Mouse (Mus musculus) liver, postnatal 0 days (tissue): ENCODE results near the gene Gm13539. TPM values are rescaled to one million over a fixed set of nuclear protein-coding genes. Genes with fewer than 3 reads are reported as not detected.
"Not testable (repeated sequence)": the region's sequence is repeated elsewhere in the genome, so short reads cannot be mapped to it uniquely, and the experiment has no call there.

Experiments
- ATAC-seq: fragments of 200-750 bp; cut with Nextera tagmentation; 2 replicates; pipeline ENCODE4 v1.8.0; 2017; ENCODE audit warnings: mild to moderate bottlenecking, moderate library complexity
- DNase-seq: peaks from one replicate; pipeline ENCODE4 v3.0.0-alpha.2; 2016
- H3K27ac ChIP-seq: fragments of 300-500 bp; sonication (generic); 2 replicates; pipeline ENCODE4 v1.5.1; 2014; ENCODE audit warnings: antibody characterized with exemption, moderate library complexity, mild to moderate bottlenecking, low read depth
- H3K27me3 ChIP-seq: fragments of 300-500 bp; sonication (generic); 2 replicates; pipeline ENCODE4 v1.6.1; 2014; ENCODE audit warnings: low read length, control low read depth, mixed read lengths; ENCODE audit not compliant: insufficient read depth
- H3K36me3 ChIP-seq: fragments of 300-500 bp; sonication (generic); replicated peaks from 2 replicates; pipeline ENCODE4 v1.6.1; 2014; ENCODE audit warnings: mild to moderate bottlenecking, control low read depth, low read length, moderate library complexity, mixed read lengths; ENCODE audit not compliant: insufficient read depth
- H3K4me1 ChIP-seq: fragments of 300-500 bp; sonication (generic); 2 replicates; pipeline ENCODE4 v1.6.1; 2014; ENCODE audit warnings: antibody characterized with exemption, mild to moderate bottlenecking, control low read depth; ENCODE audit not compliant: insufficient read depth
- H3K4me2 ChIP-seq: fragments of 300-500 bp; sonication (generic); 2 replicates; pipeline ENCODE4 v1.6.1; 2014; ENCODE audit warnings: low read depth, mild to moderate bottlenecking, low read length, moderate library complexity, mixed read lengths
- H3K4me3 ChIP-seq: fragments of 300-500 bp; sonication (generic); 2 replicates; pipeline ENCODE4 v1.5.1; 2014; ENCODE audit warnings: low read depth, low read length
- H3K9ac ChIP-seq: fragments of 300-500 bp; sonication (generic); replicated peaks from 2 replicates; pipeline ENCODE4 v1.6.1; 2014; ENCODE audit warnings: mild to moderate bottlenecking, moderate library complexity
- H3K9me3 ChIP-seq: fragments of 300-500 bp; sonication (generic); 2 replicates; pipeline ENCODE4 v1.6.1; 2016; ENCODE audit warnings: mild to moderate bottlenecking, control low read depth, low read length, mixed read lengths
- CTCF ChIP-seq: sonication (generic); IDR thresholded peaks from 2 replicates; pipeline ENCODE4 v1.5.1; 2016; ENCODE audit warnings: antibody characterized with exemption, low read depth
- EP300 ChIP-seq: IDR thresholded peaks from 2 replicates; pipeline ENCODE4 v1.6.1; 2016; ENCODE audit warnings: antibody characterized with exemption, low read depth, mild to moderate bottlenecking
- WGBS: fragments of 180-500 bp; shearing (Covaris S2); extraction: QIAGEN DNeasy Blood & Tissue Kit; methylation state at CpG from one replicate; pipeline ENCODE4 v1.1.7; 2014; ENCODE audit not compliant: insufficient replicate concordance; 5-methylcytosine and 5-hydroxymethylcytosine counted together
- polyA plus RNA-seq: library from polyadenylated mRNA; unstranded; fragments of >200 nt; fragmentation: Nextera tagmentation; extraction: Ambion mirVana; gene quantifications from 2 replicates; pipeline ENCODE4 v1.2.1, GENCODE M21; 2015

The Gm13539 gene
- polyA plus RNA-seq: not detected in 2 replicates

DNA sequence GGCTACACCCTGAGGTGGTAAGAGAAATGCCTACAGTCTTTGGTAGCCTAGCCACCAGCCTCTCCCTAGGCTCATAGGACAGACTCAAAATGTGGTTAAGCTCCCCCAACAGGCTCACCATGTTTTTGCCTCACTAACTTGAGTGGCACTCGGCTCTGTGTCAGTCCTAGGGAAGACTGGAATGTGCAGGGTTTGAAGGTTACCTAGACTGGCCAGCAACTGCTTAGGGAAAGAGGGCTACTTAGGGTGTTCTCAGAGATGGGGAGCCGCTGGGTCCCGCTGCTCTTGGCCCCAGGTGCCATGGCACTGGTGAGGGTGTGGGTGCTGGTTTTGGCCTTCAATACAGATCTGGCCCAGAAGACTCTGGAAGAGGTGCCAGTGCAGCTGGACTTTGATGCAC lies at the start of gene Gm13539:
Gene Gm13539, plus strand, starts transcription at position 301 of the 400 bp plus-strand sequence.
- no peaks in the 10 kb centered on the region for H3K4me1 ChIP-seq
- H3K4me3 ChIP-seq: no peak within 1 kb of the TSS
- no peak within 1 kb of the TSS for H3K4me2 ChIP-seq
- H3K27ac ChIP-seq: no peak within 1 kb of the TSS
- ATAC-seq (no peak), DNase-seq (no peak)
- H3K9me3 ChIP-seq: no peaks in the 10 kb centered on the region
- 0 out of 2 replicates have a peak, but pooled peaks cover 2% of the 10 kb centered on the region for H3K27me3 ChIP-seq
- TF ChIP-seq EP300: no peak
- TF ChIP-seq CTCF: no peak
- no peaks in the 10 kb centered on the region for H3K36me3 ChIP-seq
- H3K9ac ChIP-seq: no peak within 1 kb of the TSS
- WGBS: 66% methylated on average over 3 of the region's 3 CpGs

GRCm38 (mm10) chr2:25733199-25733930 lies 48.7 kb upstream of the Gm13539 start:
- no peaks in the 10 kb centered on the region for H3K9me3 ChIP-seq
- TF ChIP-seq CTCF (no peak), EP300 (no peak)
- no peaks in the 10 kb centered on the region for H3K27me3 ChIP-seq
- ATAC-seq: no peak
- H3K4me3 ChIP-seq: no peak overlapping the region
- H3K27ac ChIP-seq: no peak overlapping the region
- no peak for DNase-seq
- no peak overlapping the region for H3K4me2 ChIP-seq
- H3K4me1 ChIP-seq: no peaks in the 10 kb centered on the region
- WGBS: 46% methylated on average over 2 of the region's 2 CpGs
- H3K9ac ChIP-seq: no peak overlapping the region
- no peaks in the 10 kb centered on the region for H3K36me3 ChIP-seq

DNA sequence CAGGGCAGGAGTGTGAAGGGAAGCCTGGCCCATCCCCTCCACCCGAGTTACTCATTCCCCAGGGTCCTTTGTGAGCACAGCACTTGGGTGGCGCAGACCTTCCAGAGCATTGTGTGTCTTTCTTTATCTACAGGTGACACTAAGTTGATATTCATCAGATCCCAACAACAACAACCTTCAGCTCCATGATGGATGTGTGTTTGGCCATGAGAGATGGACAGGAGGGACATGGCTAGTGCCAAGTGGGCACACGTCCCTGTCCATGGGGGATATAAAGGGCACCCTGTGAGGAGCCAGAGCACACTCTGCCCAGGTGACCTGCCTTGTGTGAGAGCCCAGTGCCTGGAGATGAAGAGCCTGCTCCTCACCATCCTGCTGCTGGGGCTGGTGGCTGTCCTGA lies 45.3 kb upstream of the Gm13539 start, which contains the start of gene Obp2b:
Gene Obp2b, plus strand, starts transcription at position 301 of the 400 bp plus-strand sequence.
- H3K4me1 ChIP-seq, H3K36me3 ChIP-seq, H3K4me3 ChIP-seq, ATAC-seq, H3K27me3 ChIP-seq, DNase-seq, H3K27ac ChIP-seq, H3K9me3 ChIP-seq, H3K9ac ChIP-seq, H3K4me2 ChIP-seq: not testable (repeated sequence)
- 78% methylated on average over 3 of the region's 3 CpGs for WGBS

DNA sequence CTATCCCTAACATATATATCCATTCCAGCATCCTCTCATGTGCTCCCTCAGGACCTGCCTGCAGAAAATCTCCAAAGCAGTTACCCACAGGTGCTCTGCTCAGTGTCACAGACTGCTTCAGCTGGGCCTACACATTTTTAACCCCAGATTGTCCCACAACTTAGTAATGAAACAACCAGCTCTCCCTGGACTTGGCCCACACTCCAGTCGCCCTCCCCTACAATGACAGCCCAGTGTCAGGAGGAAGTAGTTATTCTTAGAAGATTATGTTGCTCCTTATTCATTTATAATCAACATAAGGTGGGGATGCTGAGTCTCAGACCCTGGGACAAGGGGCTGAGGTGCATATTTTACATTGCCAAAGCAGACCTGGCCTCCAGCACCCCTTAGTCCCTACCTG lies 40.4 kb upstream of the Gm13539 start:
- ATAC-seq (no peak), DNase-seq (no peak)
- Histone ChIP-seq H3K27me3 (no peaks in the 10 kb centered on the region), H3K9ac (no peak overlapping the region), H3K9me3 (no peaks in the 10 kb centered on the region), H3K4me1 (no peaks in the 10 kb centered on the region), H3K36me3 (no peaks in the 10 kb centered on the region), H3K4me3 (no peak overlapping the region), H3K27ac (no peak overlapping the region), H3K4me2 (no peak overlapping the region)
- TF ChIP-seq CTCF: no peak
- TF ChIP-seq EP300: no peak
- WGBS: 43% methylated on average over 1 of the region's 1 CpGs

DNA sequence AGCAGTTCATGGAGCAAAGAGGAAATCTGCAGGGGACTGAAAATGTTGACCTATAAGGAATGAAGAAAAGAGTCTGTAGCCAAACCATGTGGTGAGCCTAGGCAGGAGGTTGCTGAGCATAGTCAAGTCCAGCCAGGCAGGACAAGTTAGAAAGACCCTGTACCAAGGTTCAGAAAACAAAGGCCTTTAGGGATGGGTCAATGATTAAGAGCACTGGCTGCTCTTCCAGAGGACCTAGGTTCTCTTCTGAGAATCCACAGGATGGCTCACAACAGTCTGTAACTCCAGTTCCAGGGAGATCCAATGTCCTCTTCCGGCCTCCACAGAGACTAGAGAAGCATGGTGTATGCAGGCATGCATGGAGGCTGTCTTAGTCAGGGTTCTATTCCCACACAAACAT lies 27.9 kb upstream of the Gm13539 start:
- Histone ChIP-seq H3K27me3 (no peaks in the 10 kb centered on the region), H3K9me3 (no peaks in the 10 kb centered on the region), H3K4me3 (no peak overlapping the region), H3K4me2 (no peak overlapping the region), H3K4me1 (no peaks in the 10 kb centered on the region), H3K9ac (no peak overlapping the region), H3K36me3 (no peaks in the 10 kb centered on the region), H3K27ac (no peak overlapping the region)
- DNase-seq: no peak
- ATAC-seq: no peak
- TF ChIP-seq EP300: no peak
- no peak for TF ChIP-seq CTCF
- WGBS: 70% methylated on average over 1 of the region's 1 CpGs

DNA sequence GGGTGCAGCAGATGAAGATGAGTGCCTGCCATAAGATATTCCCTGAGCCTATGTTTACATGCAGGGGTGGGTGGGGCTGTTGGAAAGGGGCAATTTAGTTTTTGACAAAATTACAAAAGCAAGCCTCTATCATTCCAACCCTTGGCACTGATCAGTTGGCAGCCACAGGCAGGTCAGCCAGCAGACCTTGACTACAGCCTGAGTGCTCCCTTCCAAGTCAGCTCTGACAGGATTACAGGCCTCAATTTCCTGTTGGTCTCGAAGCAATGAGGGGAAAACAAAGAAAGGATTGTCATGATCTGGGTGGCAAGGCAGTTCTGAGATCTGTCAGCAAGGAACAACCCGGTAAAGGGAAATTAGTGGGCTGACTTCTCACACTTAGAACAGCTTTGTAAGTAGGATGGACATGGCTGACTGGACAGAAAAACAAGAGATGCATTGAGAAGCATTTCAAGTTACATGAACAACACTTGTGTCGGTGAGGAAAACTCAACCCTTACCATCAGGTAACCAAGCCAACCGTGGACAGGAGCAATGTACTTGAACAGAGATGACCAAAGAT lies 23.9 kb upstream of the Gm13539 start:
- no peak overlapping the region for H3K9ac ChIP-seq
- ATAC-seq (no peak), DNase-seq (no peak)
- H3K9me3 ChIP-seq: no peaks in the 10 kb centered on the region
- 56% methylated on average over 4 of the region's 4 CpGs for WGBS
- H3K36me3 ChIP-seq: no peaks in the 10 kb centered on the region
- no peaks in the 10 kb centered on the region for H3K27me3 ChIP-seq
- no peak overlapping the region for H3K4me2 ChIP-seq
- no peak overlapping the region for H3K27ac ChIP-seq
- TF ChIP-seq CTCF: no peak
- TF ChIP-seq EP300: no peak
- H3K4me1 ChIP-seq: no peaks in the 10 kb centered on the region
- H3K4me3 ChIP-seq: no peak overlapping the region
